Mouse (Mus musculus) lung, adult 2 months (tissue): ENCODE measurements around the gene Thbs1.

Source experiments
- CTCF ChIP-seq: fragments of 200-500 bp; IDR thresholded peaks from 2 replicates; pipeline ENCODE4 v1.5.1; 2011; ENCODE audit warnings: mild to moderate bottlenecking, low read length, control low read depth; ENCODE audit not compliant: insufficient read depth
- POLR2A ChIP-seq: fragments of 200-500 bp; IDR thresholded peaks from 2 replicates; pipeline ENCODE4 v1.6.1; 2011; ENCODE audit warnings: low read depth, mild to moderate bottlenecking, control low read depth, low read length, borderline replicate concordance; ENCODE audit errors: extremely low read depth

DNA sequence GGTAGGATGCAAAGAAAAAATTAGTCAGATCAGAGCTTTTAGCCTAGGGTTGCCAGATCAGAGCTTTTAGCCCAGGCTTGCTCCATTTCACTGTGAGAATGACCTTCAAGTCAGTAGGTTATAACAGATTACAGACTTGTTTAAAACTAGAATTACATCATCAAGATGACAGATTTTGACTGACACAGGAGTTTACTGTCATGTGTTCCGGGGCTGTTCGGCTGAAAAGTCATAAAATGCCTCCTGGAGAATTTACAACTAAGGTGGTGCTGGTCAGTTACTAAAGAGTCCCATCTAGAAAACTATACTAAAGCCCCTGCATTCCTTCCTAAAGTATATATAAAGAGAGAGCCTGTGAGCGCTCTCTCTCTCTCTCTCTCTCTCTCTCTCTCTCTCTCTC is 16.6 kb downstream of the Thbs1 start:
- no peak for TF ChIP-seq POLR2A
- no peak for TF ChIP-seq CTCF
